Mouse (Mus musculus) neural tube, embryonic 10.5 days (tissue): Measurements from ENCODE around the gene Foxr1.
A peak's percentile ranks its signal among the peaks of the same experiment; 100 is the strongest.
"Not testable (repeated sequence)": the region's sequence is repeated elsewhere in the genome, so short reads cannot be mapped to it uniquely, and the experiment has no call there.

Source experiments
- DNase-seq: peaks from one replicate; pipeline ENCODE4 v3.0.0-alpha.2; 2017; ENCODE audit warnings: low spot score; ENCODE audit errors: extremely low spot score

Gene Foxr1

DNA sequence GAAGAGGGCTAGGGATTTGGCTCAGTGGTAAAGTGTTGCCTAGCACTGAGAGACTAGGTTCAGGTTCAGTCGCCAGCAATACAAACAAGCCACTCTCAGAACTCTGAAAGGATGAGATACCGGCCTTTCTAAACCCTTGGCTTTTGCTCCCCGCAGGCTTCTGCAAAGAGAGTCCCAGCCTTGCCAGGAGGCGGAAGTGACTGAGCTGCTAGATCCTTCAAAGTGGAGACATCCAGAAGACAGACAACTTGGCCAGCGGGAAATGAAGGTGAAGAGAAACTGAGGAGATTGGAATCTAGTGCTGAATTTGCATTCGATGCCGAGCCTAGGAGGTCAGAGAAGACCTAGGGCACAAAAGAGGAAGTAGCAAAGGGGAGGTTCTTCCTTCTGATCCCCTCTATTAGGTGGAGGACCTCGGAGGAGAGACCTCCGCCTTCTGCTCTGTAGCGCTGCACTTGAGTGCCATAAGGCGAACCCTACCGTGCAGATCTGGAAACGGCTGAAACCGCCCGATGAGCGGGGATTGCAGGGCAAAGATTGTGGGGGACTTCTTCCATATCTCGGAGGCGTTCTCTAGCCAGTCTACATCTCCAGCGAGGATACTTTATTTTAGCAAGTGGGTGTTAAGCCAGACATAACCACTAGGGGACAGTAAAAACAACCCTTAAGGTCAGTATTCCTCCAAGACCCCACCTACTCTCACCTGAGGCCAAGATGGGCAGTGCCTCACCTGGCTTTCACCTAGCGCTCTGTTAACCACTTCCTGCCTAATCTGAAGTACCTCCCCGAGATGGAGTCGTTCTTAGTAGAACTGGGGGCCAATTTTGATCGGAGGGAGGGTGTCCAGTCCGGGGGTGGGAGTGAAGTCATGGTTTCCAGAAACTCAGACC is 36.6 kb upstream of the Foxr1 start:
- no peak for DNase-seq

DNA sequence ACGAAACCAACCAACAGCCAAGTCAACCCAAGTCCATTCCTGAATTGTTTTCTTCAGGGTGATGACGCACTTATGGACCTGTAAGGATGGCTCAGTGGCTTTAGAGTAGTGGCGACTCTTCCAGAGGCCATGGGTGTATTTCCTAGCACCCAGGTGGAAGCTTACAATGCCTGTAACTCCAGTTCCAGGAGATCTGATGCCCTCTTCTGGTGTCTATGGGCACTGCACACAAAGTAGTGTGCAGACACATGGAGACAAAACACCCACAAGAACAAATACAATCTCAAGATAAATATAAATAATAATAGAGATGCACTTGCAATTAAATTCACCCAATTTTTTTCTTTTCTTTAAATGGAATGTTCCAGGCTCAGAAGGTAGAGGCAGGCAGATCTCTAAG is 35.0 kb upstream of the Foxr1 start:
- DNase-seq = no peak

DNA sequence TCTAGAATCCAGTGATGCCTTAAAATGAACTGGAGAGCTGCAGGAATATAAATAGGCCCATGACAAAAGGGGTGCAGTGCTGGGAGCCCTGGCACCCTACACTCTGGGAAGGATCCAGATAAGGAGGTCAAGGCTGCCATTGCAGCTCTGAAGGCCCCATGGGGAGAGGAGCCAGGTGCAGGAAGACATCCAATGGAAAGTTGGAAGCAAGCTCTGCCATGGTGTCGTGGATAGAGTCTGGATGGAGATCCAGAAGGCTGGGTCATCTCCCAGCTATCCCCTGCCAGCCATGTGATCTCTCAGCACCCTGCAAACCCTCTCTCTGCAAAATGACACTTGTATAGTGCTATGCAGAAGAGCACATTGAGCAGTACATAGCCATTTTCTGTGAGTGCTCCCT is 33.4 kb upstream of the Foxr1 start:
- DNase-seq = no peak

DNA sequence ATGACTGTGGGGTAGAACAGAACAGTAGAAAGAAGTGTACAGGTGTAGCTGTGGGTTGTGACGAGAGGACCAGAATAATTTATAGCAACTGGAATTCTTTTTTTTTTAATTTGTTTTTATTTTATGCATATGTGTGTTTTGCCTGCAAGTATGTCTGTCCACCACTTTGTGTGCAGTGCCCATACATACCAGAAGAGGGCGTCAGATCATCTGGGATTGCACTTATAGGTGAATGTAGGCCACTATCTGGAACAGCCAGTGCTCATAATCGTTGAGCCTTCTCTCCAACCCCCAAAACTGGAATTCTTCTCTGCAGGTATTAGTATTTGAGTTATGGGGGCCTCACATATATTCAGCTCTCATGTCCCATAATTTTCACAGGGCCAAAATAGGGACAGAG is 32.2 kb upstream of the Foxr1 start:
- no peak for DNase-seq

DNA sequence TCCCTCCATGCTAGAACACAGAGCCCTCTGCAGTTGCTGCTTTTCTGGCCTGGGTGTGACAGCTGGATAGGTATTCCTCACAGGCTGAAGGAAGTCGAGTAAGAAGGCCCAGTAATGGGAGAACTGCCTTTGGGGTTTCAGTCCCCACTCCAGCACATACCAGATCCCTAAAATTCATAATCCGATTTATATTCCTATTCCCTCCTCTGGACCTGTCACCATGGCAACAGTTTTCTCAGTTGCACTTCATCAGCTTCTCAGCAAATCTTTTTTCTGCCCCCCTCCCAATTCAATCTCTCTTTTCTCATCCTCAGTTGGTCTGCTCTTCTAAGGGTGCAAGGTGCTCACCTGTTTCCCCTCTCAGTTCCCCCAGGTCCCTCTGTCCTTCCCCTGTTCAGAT is 27.9 kb upstream of the Foxr1 start:
- DNase-seq = no peak

DNA sequence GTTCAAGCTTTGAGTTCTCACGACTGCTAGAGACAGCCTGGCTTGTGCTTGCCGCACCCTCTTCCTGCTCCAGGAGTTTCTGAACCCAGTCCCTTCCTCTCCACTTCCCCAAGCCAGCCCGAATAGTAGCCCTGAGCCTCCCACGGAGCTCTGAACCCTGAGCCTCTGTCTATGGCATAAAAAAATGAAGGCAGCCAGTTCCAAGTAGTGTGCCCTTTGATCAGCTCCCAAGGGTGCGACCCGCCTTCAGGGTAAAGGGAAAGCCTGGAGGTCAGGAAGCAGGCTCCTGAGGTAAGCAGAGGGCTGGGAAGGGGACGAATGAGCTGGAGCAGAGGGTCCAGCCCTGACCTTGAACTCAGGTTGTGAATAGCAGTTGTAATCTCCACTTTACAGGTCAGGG is 27.3 kb upstream of the Foxr1 start:
- no peak for DNase-seq

DNA sequence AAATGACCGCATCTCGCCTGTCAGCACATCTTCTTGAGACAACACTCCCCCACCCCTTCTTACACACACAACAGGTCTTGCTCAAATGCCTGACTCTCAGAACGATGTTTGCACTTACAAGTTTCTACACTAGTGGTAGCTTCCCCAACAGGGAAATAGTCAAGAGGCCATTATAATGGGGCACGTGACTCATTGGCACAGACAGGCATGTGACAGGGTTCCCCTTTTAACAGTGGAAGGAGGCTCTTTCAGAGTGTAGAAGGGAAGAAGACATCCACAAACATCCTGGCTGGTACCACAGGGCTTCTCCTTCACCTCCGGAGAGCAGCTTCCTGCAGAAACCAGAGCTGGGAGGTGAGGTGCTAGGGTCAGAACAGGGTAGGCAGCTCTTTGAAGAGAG is 21.0 kb upstream of the Foxr1 start:
- DNase-seq = no peak

DNA sequence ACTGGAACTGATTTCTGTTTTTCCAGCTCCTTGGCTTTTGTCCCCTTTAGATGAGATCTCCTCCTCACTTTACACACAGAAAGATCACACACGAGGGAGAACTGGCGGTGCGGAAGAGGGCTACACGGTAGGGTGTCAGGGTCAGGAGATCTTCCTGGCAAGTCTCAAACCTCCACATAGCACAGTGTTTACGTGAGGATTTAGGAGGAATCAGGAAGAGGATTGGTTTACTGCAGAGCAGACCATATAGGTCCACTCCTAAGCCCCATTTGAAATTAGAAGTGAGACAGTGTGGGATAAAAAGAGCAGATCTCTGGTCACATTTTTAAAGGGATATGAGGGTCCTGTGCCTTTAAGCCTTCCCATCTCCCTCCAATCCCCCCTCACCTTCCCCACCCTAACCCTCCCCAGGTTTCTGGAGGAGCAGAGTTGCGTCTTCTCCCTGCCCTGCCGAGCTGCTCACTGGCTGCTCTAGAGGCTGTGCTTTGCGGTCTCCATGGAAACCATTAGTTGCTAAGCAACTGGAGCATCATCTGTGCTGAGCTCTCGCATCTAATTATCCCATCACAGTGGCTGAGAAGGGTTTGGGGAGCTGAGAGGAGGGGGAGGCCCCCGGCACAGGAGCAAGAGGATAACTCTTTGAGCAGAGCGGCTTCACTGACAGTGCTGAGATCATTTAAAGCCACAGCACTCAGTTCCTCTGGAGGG is 16.3 kb upstream of the Foxr1 start:
- peak; percentile 80 for DNase-seq

DNA sequence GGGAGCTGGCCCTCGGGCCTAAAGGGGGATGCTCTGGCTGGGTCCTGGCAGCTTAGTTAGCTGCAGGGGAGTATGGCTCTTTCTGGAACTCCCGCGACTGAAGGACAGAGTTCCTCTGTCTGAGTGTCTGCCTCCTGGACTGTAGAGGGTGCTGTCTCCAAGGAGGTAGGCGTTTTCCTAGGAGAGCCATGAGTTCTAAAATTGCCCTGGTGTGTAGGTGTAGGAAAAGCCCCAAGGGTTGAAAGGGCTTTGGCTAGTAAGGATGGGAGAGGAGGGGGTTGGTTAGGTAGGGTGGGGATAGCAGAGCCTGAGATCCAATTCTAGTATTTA is 13.9 kb upstream of the Foxr1 start, which contains the start of gene Upk2:
TSS of gene Upk2 (minus strand) at position 86 of the 330 bp plus-strand sequence.
- no peak for DNase-seq

DNA sequence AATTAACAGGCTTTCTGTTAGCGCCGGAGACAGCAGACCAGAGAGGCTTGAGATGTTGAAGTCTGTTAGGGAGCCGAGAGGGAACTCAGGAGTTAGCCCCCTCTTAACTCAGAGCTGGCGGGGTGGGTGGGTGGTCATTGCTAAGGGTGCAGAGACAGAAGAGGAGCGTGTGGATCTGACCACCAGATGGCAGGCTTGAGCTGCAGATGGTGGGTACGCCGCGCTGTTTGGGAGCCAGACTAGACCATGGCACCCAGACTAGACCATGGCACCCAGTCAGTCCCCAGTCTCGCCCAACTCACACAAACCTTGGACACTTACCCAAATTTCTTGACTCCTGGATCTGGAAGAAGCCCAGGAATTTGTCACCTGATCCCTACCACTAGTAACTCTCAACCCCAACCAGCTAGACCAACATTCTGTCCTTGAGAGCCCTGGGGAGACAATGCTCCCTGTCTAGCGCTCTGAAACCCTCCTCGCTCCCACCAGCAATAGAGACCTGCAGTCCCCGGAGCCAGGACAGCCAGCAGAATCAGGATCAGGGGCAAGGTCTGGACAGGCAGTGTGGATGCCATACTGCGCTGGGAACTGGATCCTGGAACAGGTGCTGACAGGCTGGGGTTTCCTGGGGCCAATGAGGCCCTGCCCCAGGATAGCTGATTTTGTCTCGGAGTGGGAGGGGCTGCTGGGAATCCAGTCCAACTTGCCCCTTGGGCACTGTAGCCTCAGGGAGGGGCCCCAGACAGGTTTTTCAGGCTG is 13.4 kb upstream of the Foxr1 start:
- DNase-seq = peak; percentile 89

DNA sequence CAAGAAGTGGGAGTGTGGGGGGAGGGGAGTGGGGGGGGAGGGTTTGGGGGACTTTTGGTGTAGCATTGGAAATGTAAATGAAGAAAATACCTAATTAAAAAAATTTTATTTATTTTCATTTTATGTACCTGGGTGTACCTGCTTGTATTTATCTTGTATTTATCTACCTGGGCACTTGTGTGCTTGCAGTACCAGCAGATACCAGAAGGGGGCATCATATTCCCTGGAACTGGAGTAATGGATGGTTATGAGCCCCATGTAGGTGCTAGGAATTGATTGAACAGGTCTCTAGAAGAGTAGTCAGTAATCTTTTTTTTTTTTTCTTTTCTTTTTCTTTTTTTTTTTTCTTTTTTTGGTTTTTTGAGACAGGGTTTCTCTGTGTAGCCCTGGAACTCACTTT is 9.5 kb upstream of the Foxr1 start:
- DNase-seq = no peak

DNA sequence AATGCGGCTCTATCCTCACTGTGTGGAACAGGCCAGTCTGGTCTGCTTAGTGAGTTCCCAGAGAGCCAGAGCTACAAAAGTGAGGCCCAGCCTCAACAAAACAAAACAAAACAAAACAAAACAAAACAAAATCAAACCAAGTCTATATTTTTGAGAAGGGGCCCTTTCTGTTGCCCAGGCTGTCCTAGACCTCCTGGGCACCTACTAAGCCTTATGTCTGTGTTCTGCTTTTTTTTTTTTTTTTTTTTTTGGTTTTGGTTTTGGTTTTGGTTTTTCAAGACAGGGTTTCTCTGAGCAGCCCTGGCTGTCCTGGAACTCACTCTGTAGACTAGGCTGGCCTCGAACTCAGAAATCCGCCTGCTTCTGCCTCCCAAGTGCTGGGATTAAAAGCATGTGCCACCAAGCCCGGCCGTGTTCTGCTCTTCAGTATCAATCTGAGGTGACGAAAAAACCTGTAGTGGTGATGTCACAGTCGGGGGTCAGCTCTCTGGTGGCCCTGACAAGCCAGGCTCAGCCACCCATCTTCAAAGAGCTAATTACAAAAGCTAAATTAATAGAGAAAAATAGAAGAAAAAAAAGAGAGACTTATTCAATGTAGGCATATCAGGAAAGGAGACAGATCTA is 3.6 kb upstream of the Foxr1 start:
- DNase-seq = not testable (repeated sequence)

DNA sequence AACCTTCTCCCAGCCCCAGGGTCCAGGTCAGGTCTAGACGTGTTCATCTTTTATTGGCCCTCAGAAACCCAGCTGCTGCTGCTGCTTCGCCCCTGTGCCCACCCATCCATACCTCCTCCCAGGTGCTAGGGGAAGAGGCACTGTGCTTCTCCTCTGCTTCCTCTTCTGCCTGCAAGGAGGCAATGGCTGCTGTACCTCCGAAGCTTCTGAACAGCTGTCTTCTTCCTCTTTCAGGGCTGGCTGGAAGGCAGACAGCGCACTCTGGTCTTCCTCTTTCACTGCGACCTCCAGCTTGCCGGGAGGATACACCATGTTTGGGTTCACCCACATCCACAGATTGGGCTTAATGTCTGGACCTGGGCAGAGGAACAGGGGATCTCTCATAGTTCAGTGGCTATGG is 5.2 kb downstream of the Foxr1 start:
- no peak for DNase-seq

DNA sequence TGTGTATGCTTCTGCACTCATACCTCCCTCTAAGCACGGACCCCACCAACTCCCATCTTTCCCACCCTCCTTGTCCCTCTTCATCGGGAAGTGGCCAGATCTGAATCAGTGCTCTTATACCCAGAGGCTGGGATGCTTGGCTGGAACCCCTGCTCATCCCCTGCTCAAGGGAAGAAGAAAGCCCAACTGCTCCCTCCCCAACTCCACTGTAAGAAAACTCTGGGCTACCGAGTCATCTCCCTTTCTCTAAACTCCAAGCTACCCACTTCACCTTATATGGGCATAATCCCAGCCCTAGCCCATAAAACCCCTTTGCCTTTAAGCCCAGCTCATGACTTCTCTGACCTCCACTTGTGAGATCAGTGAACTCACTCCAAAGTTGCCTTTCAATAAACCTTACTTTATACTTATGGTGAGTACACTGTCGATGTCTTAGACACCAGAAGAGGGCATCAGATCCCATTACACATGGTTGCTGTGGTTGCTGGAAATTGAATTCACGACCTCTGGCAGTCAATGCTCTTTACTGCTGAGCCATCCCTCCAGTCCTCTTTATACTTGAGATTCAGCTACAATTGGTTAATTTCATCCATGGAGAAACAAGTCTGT is 8.3 kb downstream of the Foxr1 start:
- DNase-seq = no peak

DNA sequence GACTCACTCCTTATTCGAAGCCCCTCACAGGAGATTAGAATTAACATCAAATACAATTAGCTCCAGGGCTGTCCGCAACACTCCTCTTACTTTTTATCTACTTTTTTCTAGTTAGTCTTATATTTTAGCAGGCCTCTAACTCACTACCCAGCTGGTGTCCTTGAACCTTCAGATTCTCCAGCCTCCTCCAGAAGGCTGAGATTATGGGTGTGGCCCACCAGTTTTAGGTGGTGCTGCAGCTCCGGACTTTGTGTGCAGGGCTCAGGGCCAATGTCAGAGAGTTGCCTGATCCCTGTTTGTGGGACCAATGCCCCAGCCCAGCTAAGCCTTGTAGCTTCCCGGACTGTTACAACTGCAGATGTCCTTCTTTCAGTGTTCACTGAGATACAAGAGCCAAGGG is 17.4 kb downstream of the Foxr1 start:
- DNase-seq = no peak

DNA sequence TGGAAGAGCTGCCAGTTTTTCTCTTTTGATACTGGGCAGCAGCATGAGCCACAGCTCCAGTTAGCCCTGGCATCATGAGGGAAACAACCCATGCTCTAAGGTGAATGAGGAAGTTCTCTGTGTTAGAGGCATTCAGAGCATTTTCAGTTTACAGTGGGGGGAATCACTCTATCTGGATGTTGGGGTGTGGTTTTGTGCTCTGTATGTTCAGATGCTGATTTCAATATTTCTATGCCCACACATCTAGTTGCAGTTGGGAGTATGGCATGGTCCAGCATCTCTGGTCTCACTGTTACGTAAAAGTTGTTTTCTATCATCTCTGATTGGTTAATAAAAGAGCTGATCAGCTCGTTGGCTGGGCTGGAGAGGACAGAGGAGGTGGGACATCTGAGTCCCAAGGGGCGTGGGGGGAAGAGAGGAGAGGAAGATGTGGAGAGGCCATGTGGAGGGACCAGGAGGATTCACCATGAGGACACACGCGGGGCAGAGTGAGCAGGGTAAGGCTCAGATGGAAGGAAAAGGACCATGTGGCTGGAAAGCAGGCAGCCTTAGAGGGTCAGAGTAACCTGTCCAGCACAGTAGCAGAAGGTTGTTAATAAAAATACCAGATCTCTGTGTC is 20.5 kb downstream of the Foxr1 start:
- DNase-seq = no peak

DNA sequence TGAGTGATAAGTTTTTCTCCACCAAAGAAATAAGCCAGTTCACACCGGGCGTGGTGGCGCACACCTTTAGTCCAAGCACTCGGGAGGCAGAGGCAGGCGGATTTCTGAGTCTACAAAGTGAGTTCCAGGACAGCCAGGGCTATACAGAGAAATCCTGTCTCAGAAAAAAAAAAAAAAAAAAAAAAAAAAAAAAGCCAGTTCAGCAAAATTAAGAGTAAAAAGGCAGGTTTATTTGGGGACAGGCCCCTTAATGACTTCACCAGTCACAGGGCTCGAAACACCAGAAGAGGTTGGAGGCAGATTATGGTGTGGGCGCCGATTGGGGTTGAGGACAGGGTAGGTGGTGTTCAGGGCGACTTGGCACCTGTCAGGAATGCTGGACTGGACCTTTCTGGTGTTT is 21.2 kb downstream of the Foxr1 start:
- not testable (repeated sequence) for DNase-seq

DNA sequence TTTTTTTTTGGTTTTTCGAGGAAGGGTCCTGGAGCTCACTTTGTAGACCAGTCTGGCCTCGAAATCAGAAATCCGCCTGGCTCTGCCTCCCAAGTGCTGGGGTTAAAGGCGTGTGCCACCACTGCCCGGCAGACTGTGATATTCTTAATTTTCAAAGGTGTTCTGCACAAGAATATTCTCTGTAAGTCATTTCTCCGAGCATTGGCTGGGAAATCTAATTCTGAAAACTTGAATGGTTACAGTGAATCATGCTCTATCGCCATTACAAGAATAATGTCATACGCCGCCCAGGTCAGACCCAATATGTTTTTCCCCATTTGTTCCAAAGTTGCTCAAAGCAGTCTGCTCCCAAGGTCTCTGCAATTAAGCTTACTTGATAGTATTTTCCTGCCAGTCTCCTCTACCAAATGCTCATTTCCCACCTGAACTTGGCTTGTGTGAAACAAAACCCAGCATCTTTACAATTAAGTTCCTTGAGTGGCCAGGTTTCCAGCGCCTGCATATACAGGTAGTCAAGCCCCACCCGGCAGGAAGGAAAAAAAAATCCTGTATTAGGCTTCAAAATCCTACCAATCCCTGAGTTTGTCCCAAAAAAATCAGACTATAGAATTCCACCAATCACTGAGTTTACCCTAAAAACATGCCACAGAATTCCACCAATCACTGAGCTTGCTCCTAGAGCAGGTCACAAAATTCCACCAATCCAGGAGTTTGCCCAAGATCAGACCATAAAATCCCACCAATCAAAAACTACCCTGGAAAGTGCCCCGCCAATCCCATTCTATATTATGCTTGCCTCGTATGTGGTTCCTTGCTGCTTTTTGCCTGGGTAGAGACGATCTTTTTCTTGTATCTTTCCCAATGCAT is 22.2 kb downstream of the Foxr1 start, which contains the start of gene Ccdc84:
TSS of gene Ccdc84 (minus strand) at position 51 of the 867 bp plus-strand sequence.
- DNase-seq = no peak

DNA sequence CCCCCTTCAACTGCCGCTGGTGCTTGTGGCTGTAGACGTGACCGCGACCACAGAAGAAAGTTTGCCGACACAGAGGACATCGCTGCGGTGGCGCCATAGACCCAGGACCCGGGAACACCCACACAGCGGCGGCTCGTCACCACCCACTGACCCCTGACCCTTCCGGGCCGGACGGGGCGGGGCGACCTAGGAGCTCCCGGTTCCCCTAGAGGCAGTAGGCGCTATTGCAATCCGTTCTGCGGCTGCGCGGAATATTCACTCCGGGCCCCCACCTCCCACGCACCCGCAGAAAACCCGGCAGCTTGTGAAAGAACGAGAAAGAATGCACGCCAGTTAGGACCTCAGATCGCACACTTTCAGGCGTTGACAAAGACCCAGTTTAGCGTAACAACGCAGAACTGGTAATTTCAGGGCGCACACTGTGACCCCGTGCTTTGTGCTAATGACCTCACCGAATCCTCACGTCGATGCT is 23.0 kb downstream of the Foxr1 start:
- DNase-seq = peak; percentile 95
